Mouse (Mus musculus) liver, adult 2 months (tissue): ENCODE results near the gene Mpo. TPM values are rescaled to one million over a fixed set of nuclear protein-coding genes. Genes with fewer than 3 reads are reported as not detected.

Experiments used
- DNase-seq: peaks from one replicate; pipeline ENCODE4 v3.0.0-alpha.2; 2011; ENCODE audit warnings: low read depth, low spot score; ENCODE audit errors: extremely low read depth
- H3K27ac ChIP-seq: fragments of 200-500 bp; replicated peaks from 2 replicates; pipeline ENCODE4 v1.5.1; 2012; ENCODE audit warnings: low read depth, mild to moderate bottlenecking, control low read depth, inconsistent platforms, low read length; ENCODE audit not compliant: insufficient read depth
- H3K27me3 ChIP-seq: fragments of 200-500 bp; 2 replicates; pipeline ENCODE4 v1.6.1; 2012; ENCODE audit warnings: mild to moderate bottlenecking, moderate library complexity, low read length, inconsistent platforms; ENCODE audit not compliant: control insufficient read depth, insufficient read depth
- H3K36me3 ChIP-seq: fragments of 200-500 bp; 2 replicates; pipeline ENCODE4 v1.6.1; 2012; ENCODE audit warnings: low read length, inconsistent platforms; ENCODE audit not compliant: control insufficient read depth, insufficient read depth
- H3K4me1 ChIP-seq: fragments of 200-500 bp; 2 replicates; pipeline ENCODE4 v1.6.1; 2011; ENCODE audit warnings: low read length; ENCODE audit not compliant: control insufficient read depth, insufficient read depth
- H3K4me3 ChIP-seq: fragments of 200-500 bp; 2 replicates; pipeline ENCODE4 v1.5.1; 2011; ENCODE audit warnings: low read depth, mild to moderate bottlenecking, control low read depth, low read length, moderate library complexity; ENCODE audit not compliant: insufficient read depth
- H3K79me2 ChIP-seq: fragments of 200-500 bp; 2 replicates; pipeline ENCODE4 v1.6.1; 2012; ENCODE audit warnings: inconsistent platforms, mild to moderate bottlenecking, low read length, moderate library complexity; ENCODE audit not compliant: control insufficient read depth, insufficient read depth
- H3K9ac ChIP-seq: fragments of 200-500 bp; 2 replicates; pipeline ENCODE4 v1.6.1; 2012; ENCODE audit warnings: low read depth, mild to moderate bottlenecking, control low read depth, inconsistent platforms, low read length
- CTCF ChIP-seq: fragments of 200-500 bp; IDR thresholded peaks from 2 replicates; pipeline ENCODE4 v1.5.1; 2011; ENCODE audit warnings: low read depth, low read length, control low read depth
- POLR2A ChIP-seq: fragments of 200-500 bp; IDR thresholded peaks from 2 replicates; pipeline ENCODE4 v1.6.1; 2011; ENCODE audit warnings: low read length, control low read depth; ENCODE audit not compliant: insufficient read depth; ENCODE audit errors: extremely low read depth
- WGBS: fragments of 180-500 bp; shearing (Covaris S2); methylation state at CpG from one replicate; pipeline ENCODE4 v1.1.7; 2018; 5-methylcytosine and 5-hydroxymethylcytosine counted together
- polyA plus RNA-seq: library from polyadenylated mRNA; depleted of rRNA; stranded (reverse); fragments of >200 nt; gene quantifications from 2 replicates; pipeline ENCODE4 v1.2.3, GENCODE M21; 2012
- total RNA-seq: library from RNA; depleted of rRNA; stranded (reverse); fragments of >200 nt; gene quantifications from 2 replicates; pipeline ENCODE4 v1.2.3, GENCODE M21; 2014

Gene Mpo
- total and polyA plus RNA-seq, 2 experiments: 0.06 TPM; not detected in 1

DNA sequence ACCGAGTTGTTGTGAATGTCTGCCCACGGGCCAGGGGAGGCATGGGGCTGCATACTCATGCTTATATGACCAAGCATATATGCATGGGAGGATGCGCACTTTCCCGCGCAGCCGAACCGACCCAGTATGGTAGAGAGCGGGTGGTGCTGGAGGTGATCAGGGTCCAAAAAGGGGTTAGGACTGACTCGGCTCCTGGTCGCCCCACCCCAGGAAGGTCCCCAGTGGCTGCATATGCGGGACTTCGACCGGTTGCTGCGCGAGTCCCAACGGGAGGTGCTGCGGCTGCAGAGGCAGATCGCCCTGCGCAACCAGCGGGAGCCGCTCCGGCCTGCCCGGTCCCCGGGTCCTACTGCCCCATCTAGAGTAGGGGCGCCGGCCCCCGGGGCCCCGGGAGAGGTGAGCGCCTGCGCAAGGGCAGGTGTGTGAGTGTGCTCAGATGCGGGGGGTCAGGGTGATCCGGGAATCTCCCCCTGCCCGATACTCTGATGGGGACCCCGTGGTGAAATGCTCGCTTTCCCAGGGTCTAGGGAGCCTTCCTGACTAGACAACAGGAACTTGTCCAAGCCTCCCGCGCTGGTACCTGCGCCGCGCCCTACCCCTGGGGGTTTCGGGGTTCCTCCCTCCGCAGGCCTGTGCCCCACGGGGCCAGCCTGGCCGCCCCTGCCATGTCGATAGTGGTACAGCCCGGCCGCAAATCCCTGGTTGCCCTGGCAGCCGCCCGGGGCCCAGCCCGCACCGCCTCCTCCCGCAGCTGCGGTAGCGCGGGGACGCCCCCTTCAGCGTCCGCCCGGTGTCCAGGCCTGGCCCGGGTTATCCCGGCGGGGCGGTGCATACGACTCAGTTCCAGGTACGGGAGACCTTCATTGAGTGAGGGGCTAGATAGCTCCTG lies 29.1 kb upstream of the Mpo start:
- no peak for DNase-seq
- Histone ChIP-seq H3K27me3 (peaks cover 12% of the 10 kb centered on the region), H3K79me2 (no peaks in the 10 kb centered on the region), H3K9ac (peak overlapping the region; percentile 44), H3K4me1 (peaks cover 7% of the 10 kb centered on the region; the same call in 1 of the 2 replicates), H3K4me3 (peak overlapping the region; percentile 55; the same call in 1 of the 2 replicates), H3K27ac (no peak overlapping the region), H3K36me3 (no peaks in the 10 kb centered on the region)
- TF ChIP-seq POLR2A: no peak
- TF ChIP-seq CTCF: no peak
- WGBS: 4% methylated on average over 65 of the region's 65 CpGs

GRCm38 (mm10) chr11:87768745-87769144 lies 24.6 kb upstream of the Mpo start:
- Histone ChIP-seq H3K27me3 (peaks cover 10% of the 10 kb centered on the region), H3K36me3 (no peaks in the 10 kb centered on the region), H3K4me1 (peaks cover 3% of the 10 kb centered on the region; the same call in 1 of the 2 replicates), H3K9ac (no peak overlapping the region), H3K4me3 (no peak overlapping the region), H3K27ac (no peak overlapping the region), H3K79me2 (no peaks in the 10 kb centered on the region)
- DNase-seq: no peak
- WGBS: 72% methylated on average over 3 of the region's 4 CpGs
- TF ChIP-seq POLR2A: no peak
- no peak for TF ChIP-seq CTCF

DNA sequence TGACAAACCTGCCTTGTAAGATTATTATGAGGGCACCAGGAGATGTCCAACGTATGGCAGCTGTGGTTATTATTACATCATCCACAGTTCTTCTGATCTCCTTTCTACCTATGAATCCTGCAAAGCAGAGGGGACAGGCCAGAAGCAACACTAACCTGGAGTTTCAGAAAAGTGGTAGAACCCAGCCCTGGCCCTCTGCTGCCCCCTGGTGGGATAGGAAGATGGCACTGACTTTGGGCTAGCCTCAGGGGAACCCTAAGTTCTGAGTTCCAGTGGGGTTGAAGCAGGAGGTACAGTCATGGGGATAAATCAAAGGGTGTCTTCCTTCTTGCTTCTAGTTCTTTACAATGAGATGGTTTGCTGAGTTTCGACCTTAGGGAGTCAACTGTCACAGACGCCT lies 22.4 kb upstream of the Mpo start:
- TF ChIP-seq CTCF: peak; percentile 97
- TF ChIP-seq POLR2A: no peak
- WGBS: 44% methylated on average over 3 of the region's 3 CpGs

GRCm38 (mm10) chr11:87772354-87772753 lies 21.0 kb upstream of the Mpo start:
- WGBS: 91% methylated on average over 3 of the region's 3 CpGs
- no peak for DNase-seq
- no peaks in the 10 kb centered on the region for H3K36me3 ChIP-seq
- no peak overlapping the region for H3K4me3 ChIP-seq
- no peak overlapping the region for H3K9ac ChIP-seq
- H3K27me3 ChIP-seq: no peaks in the 10 kb centered on the region
- H3K4me1 ChIP-seq: no peaks in the 10 kb centered on the region
- H3K27ac ChIP-seq: no peak overlapping the region
- H3K79me2 ChIP-seq: no peaks in the 10 kb centered on the region
- TF ChIP-seq CTCF (no peak), POLR2A (no peak)

More for the DNA sequence above, 22.4 kb upstream of the Mpo start:
- no peak overlapping the region for H3K9ac ChIP-seq
- no peaks in the 10 kb centered on the region for H3K4me1 ChIP-seq
- no peaks in the 10 kb centered on the region for H3K79me2 ChIP-seq
- peak; percentile 37 for DNase-seq
- no peak overlapping the region for H3K27ac ChIP-seq
- H3K36me3 ChIP-seq: no peaks in the 10 kb centered on the region
- no peaks in the 10 kb centered on the region for H3K27me3 ChIP-seq
- H3K4me3 ChIP-seq: no peak overlapping the region

- 16% methylated on average over 32 of the region's 32 CpGs for WGBS
- no peak for TF ChIP-seq POLR2A
- TF ChIP-seq CTCF: no peak
- Histone ChIP-seq H3K36me3 (no peaks in the 10 kb centered on the region), H3K79me2 (no peaks in the 10 kb centered on the region), H3K4me3 (peak overlapping the region; percentile 39; the same call in 1 of the 2 replicates), H3K27me3 (no peaks in the 10 kb centered on the region), H3K27ac (no peak overlapping the region), H3K4me1 (peaks cover 2% of the 10 kb centered on the region), H3K9ac (0 out of 2 replicates have a peak overlapping the region, but pooled peaks have one; percentile 38)
- DNase-seq: peak; percentile 25
These were observed 15.1 kb upstream of the Mpo start for GRCm38 (mm10) chr11:87778100-87778765.
